Mouse (Mus musculus) kidney, adult 2 months (tissue): Measurements from ENCODE around the gene Hist1h2aa.

Source experiments
- CTCF ChIP-seq: fragments of 200-500 bp; conservative IDR thresholded peaks from 2 replicates; pipeline ENCODE4 v1.5.1; 2011; ENCODE audit warnings: low read depth, mild to moderate bottlenecking, control low read depth, low read length, moderate library complexity, mixed read lengths; ENCODE audit not compliant: insufficient read depth, insufficient read length
- POLR2A ChIP-seq: fragments of 200-500 bp; IDR thresholded peaks from one replicate; pipeline ENCODE4 v1.6.1; 2011; ENCODE audit warnings: low read depth, low read length, control low read depth

GRCm38 (mm10) chr13:23892592-23893268 is 41.5 kb upstream of the Hist1h2aa start:
- no peak for TF ChIP-seq CTCF
- TF ChIP-seq POLR2A = no peak
